Mouse (Mus musculus) embryo, embryonic 9.5 days (tissue): Measurements from ENCODE around the gene Tmem266.

Source experiments
- DNase-seq: peaks from one replicate; pipeline ENCODE4 v3.0.0-alpha.2; 2017; ENCODE audit errors: extremely low spot score

The Tmem266 gene

GRCm38 (mm10) chr9:55326515-55327233 lies at the start of gene Tmem266, which contains the start of gene Nrg4:
Gene Tmem266, plus strand, starts transcription at chr9:55326913.
Gene Nrg4, minus strand, starts transcription at chr9:55326844.
- peak; percentile 86 for DNase-seq

GRCm38 (mm10) chr9:55277562-55277961 lies 49.2 kb upstream of the Tmem266 start:
- no peak for DNase-seq

- no peak for DNase-seq
These were observed 47.4 kb upstream of the Tmem266 start for GRCm38 (mm10) chr9:55279114-55279825.

- peak; percentile 38 for DNase-seq
These were observed 43.2 kb upstream of the Tmem266 start for GRCm38 (mm10) chr9:55283516-55283915.

GRCm38 (mm10) chr9:55285197-55285596 lies 41.5 kb upstream of the Tmem266 start:
- no peak for DNase-seq

- DNase-seq = no peak
These were observed 37.1 kb upstream of the Tmem266 start for GRCm38 (mm10) chr9:55289475-55290198.

GRCm38 (mm10) chr9:55291966-55292365 lies 34.7 kb upstream of the Tmem266 start:
- DNase-seq = no peak

- DNase-seq = no peak
These were observed 30.5 kb upstream of the Tmem266 start for GRCm38 (mm10) chr9:55296221-55296620.

- no peak for DNase-seq
These were observed 19.6 kb upstream of the Tmem266 start for GRCm38 (mm10) chr9:55307066-55307465.

GRCm38 (mm10) chr9:55307557-55307956 lies 19.2 kb upstream of the Tmem266 start:
- no peak for DNase-seq

- DNase-seq = no peak
These were observed 18.3 kb upstream of the Tmem266 start for GRCm38 (mm10) chr9:55308455-55308854.

GRCm38 (mm10) chr9:55311560-55311959 lies 15.2 kb upstream of the Tmem266 start:
- DNase-seq = peak; percentile 72

GRCm38 (mm10) chr9:55313619-55314261 lies 13.0 kb upstream of the Tmem266 start:
- no peak for DNase-seq

GRCm38 (mm10) chr9:55322641-55323040 lies 4.1 kb upstream of the Tmem266 start:
- no peak for DNase-seq

GRCm38 (mm10) chr9:55324085-55324484 lies 2.6 kb upstream of the Tmem266 start:
- no peak for DNase-seq

- DNase-seq = no peak
These were observed 2.2 kb upstream of the Tmem266 start for GRCm38 (mm10) chr9:55324516-55324915.

GRCm38 (mm10) chr9:55325061-55325460 lies 1.7 kb upstream of the Tmem266 start:
- DNase-seq = peak; percentile 34

- DNase-seq = peak; percentile 30
These were observed 874 bp upstream of the Tmem266 start for GRCm38 (mm10) chr9:55325564-55326514.

- peak; percentile 42 for DNase-seq
These were observed 512 bp downstream of the Tmem266 start for GRCm38 (mm10) chr9:55327234-55327615.

GRCm38 (mm10) chr9:55328151-55328918 lies 1.6 kb downstream of the Tmem266 start:
- DNase-seq = no peak
